Mouse (Mus musculus) lung, postnatal 14 days (tissue): ENCODE data around the gene Hyal6.
A peak's percentile ranks its signal among the peaks of the same experiment; 100 is the strongest.

Source experiments
- DNase-seq: peaks from one replicate; pipeline ENCODE4 v3.0.0; 2021

The Hyal6 gene

DNA sequence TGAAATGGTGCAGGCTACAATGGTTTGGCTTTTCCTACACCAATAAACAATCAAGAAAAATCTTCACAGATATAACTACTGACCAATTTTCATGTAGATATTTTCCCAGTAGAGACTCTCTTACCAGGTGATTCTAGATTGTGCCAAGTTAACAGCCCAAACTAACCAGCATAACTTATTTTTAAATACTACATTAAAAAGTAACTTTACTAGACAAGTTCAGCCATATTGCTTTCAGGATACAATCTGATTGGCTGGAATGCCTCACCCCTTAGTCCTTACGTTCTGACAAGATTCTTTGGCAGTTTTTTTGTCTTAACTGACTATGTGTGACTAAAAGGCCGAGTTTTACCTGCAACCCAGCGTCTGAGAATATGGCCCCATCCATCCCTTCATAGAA is at the start of gene Hyal6:
TSS of gene Hyal6 (plus strand) at position 301 of the 400 bp plus-strand sequence.
- DNase-seq: no peak

DNA sequence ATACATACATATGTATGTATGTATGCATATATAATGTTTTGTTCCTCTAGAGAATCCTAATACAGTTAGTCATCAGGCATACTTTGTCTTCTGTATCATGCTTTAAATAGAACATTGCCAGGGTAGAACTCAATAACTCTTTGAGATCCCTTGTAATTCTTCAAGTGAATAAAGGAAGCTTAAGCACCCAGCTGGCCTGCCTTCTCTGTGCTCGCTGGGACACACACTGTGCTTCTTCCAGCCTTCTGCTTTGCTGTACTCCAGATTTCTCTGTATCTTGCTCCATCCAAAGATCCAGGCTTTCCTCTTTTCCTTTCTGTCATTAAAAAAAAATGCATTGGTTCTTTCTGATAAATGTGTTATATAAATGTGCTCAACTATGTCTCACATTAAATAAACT is 45.2 kb upstream of the Hyal6 start:
- no peak for DNase-seq

DNA sequence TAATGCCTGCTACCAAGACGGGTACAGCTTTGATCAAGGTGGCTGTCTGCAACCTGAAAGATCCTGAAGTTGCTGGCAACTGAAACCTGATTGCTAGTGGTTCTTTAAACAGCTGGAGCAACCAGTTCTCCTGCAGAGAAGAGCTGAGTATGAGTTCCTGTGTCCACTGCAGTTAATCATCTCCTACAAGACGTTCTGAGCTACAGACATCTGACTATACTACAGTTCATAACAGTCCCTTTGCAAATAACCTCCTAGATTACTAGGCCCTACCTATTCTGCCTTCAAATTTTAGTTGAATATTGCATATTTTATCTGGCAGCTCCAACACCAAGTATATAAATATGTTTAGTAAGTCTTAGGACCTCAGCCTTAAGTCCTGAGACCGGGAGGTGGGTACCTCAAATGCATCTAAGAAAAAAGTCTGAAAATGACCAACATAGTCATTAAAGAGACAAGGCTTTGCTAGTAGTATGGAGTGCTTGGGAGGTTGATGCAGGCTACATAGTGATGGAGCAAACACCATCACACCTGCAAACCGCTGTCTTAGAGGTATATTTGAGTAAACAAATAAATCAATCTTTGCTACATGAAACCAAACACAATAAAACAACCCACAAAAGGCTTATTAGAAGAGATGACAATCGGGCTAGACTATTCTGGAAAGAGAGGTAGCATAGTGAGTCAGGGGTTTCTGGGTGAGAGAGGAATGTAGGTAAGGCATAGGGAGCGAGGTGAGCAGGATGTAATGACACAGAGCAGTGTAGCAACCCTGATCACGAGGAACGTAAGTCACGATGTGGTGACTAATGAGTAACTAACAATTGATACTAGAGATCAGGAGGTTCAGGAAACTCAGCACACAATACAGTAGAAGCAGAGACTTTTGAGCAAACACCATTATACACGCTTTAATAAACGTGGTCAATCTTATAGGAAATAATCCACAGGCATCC is 38.3 kb upstream of the Hyal6 start:
- DNase-seq: no peak

DNA sequence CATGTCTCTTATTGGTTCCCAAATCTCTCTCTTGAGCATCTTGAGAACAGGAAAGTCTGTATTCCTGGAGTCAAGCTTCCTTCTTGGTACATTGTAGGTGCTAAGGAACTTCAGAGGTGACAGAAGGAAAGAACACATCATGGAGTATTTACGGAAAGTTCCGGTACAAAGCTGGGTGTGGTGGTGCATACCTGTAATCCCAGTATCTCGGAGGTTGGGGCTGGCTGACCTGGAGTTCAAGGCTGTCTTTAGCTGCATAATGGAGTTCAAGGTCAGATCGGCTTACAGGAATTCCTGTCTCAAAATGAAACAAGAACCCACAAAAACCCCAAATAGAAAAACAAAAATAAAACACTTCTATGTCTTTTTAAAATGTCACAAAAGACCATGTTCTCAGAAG is 36.9 kb upstream of the Hyal6 start:
- DNase-seq: no peak

DNA sequence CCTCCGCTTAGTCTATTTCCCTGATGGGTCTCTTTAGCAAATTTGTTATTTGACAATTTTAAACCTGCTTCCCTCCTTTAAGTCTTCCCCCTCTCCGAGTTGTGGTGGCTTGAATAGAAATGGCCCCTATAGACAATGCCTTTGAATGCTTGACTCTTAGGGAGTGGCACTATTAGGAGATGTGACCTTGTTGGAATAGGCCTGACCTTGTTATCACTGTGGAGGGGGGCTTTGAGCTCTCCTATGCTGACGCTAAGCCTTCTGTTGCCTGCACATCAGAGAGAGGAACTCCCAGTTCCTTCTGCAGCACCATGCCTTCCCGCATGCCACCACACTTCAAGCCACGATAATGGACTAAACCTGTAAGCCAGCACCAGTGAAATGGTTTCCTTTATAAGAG is 35.8 kb upstream of the Hyal6 start:
- DNase-seq: no peak

DNA sequence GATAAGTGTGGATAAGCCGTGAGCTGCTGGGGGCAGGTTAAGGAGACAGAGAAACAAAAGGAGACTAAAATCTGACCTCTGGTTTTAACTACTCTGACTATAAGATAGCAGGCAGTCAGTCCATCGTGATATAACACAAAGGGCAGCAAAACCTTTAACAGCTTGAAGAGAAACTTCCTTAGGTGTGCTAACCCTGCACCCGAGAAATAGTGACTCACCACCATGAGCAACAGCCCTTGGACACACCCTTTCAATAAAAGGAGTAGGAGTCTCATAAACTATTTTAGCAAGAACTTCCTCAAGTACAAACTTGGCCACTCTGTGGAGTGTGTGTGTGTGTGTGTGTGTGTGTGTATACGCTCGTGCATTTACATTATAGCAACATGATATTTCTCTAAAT is 26.0 kb upstream of the Hyal6 start:
- no peak for DNase-seq

DNA sequence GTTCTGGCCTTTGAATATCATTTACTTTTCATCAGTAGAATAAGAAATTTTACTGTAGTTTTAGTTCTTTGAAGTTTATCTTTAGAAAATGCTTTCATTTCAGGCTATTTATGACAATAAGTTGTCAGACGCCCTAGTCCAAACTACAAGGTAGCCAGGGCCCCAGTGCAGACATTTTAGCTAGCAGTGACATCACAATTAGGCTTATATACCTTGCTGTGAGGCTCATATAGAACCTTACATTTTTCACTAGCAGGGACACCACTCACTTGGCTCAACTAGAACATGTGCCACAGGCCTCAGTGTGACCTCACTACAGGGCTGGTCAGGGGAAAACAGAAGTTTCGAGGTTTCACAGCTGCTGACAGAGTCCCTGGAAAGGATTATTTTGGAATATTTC is 25.5 kb upstream of the Hyal6 start:
- no peak for DNase-seq

DNA sequence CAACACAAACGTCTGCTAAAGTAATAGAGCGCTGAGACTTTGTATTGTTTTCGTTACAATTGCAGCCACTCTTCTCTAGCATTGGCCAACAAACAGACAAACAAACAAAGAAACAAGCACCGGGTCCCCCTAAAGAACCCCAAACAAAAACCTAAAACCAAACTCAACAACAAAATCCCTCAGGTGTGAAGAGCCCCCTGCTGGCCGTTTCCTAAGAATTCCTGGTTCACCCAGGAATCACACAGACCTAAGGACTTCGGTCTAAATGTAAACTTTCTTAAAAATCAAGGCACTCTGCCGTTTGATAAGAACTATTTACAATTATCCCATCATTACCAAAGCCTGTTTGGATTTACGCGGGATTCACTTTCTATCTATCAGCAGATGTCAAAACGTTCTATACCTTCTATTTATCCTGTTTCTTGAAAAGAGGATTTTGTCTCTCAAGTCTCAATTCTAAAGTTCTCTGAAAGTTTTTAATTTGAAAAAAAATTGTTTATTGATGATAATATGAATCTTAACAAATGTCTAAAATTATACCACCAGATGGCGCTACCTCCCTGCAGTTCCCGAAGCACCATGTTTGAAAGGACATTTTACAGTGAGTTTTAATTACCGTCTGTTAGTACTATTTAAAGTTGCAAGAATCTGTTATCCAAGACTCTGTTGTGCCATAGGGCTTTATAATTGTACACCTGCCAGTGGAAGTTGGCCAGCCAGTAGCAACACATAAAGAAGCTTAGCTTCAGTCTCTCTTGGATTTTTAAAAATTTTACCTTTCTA is 11.5 kb upstream of the Hyal6 start:
- peak; percentile 48 for DNase-seq

DNA sequence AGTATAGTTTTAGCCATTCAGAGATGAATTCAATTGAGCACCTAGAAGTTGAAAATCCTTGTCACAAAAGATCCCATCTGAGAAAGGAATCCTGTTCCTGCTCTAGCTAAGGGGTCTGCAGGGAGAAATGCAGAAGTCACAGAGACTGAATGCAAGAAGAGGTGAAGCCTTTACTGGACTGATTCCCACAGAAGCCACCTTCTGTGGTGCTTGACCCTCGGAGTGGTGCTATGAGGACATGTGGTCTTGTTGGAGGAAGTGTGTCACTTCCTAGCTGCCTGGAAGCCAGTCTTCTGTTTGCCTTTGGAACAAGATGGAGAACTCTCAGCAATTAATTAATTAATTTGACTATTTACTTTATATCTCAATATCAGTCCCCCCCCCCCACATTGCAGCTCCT is 4.9 kb upstream of the Hyal6 start:
- no peak for DNase-seq

DNA sequence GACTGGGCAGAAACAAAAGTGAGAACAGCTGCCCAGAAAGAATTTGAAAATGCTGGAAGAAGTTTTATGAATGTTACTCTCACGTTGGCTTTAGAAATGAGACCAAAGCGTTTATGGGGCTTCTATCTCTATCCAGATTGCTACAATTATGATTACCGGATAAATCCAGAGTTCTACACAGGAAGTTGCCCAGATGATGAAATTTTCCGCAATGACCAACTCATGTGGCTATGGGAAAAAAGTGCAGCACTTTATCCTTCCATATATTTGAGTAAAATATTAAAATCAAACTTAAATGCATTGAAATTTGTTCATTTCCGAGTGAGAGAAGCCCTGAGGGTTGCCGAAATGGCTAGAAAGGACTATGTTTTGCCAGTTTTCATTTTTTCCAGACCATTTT is 1.5 kb downstream of the Hyal6 start:
- no peak for DNase-seq

DNA sequence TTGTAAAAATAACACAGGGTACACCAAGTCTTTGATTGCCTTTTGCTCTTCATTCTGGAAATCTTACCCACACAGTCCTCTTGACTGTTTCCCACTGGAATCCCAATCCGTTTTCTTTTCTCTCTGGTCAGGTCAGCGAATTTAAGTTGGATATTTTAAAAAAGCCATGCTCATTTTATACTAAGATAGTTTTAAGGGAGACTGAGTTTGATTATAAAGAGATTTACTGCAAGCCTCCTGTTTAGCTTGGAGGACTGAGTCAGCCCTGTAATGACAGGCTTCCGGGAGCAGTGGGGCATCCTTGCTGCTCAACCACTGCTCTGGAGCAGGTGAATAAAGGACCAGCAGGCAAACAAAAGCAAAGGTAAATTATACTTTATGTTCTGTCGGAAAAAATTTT is 15.0 kb downstream of the Hyal6 start, which contains the start of gene Hyal4:
TSS of gene Hyal4 (plus strand) at position 301 of the 400 bp plus-strand sequence.
- DNase-seq: no peak

DNA sequence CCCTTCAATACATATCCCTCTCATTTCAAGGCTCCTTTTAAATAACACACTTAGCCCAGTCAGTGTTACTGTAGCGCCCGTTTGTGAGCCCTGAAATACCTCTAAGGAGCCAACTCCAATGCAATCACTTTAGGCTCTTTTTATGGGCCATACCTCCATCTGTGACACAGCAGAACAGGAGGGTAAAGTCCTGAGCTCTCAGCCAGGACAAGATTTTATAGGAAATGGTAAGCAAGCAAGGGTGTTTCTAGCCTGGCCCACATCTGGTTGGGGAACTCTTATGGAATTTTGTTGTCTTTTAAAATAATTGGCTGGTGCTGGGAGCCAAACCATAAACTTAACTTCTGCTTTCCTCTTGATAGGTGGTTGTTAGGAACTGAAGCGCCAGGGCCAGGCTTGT is 26.2 kb downstream of the Hyal6 start:
- no peak for DNase-seq

DNA sequence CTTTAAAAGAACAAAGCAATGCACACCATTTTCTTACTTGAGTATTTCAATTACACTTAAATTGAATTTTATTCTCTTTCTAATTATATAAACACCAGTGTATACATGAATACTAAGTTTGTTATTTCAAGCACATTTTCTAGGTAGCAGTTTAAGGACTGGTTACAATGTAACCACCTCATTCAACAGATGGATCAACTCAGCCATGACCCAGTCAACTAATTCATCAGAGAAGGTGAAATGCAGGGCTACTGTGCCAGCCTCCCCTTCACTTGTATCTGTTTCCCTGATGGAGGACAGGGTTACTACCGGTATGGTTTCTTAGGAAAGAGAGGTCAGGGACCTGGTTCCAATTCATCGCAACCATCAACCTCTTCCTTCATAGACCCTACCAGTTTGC is 33.2 kb downstream of the Hyal6 start:
- no peak for DNase-seq

DNA sequence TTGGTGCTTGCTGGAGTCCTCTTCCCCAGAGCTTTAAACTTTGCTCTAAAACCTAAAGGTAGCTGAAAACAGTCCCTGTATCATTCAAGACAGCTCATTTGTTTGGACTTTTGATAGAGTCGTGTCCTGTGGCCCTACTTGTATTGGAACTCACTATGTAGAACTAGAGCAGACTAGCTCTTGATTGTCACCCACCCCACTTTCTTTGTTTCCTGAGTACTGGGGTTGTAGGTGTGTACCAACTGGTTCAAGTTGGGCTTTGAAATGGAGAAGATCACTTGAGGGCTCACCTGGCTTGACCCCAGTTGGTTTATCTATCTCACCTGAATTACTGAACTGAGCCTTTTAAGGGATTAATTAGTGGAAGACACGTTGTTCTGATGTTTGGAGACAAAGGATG is 46.1 kb downstream of the Hyal6 start:
- DNase-seq: no peak

DNA sequence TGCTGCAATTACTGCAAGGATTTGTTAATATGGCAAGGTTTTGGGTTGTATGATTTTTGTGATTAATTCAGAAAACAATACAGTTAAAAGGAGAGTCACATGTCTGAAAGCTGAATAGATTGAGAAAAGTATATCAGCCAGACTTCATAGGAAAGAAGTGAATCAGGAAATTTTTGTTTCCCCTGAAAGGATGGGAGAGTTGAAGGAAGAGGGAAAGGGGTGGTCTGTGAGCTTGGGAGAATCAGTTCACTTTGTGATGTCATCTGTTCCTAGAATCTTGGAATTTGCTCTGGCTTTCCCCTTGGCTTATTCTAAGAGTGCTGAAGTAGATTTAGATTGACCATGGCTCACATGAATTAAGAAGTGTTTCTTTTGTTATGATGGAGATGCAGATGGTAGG is 57.8 kb downstream of the Hyal6 start, which contains the start of gene Spam1:
TSS of gene Spam1 (plus strand) at position 301 of the 400 bp plus-strand sequence.
- no peak for DNase-seq
